Mouse (Mus musculus): ENCODE data around the gene Ivd.

GRCm38 (mm10) chr2:118882840-118883679 is 21.3 kb downstream of the Ivd start:
- TF ChIP-seq EP300 (IDR thresholded peaks at IDR 0.05) (peak; percentile 53), CTCF (IDR thresholded peaks at IDR 0.05) (peak; percentile 100)

Measured in lung, postnatal 0 days (tissue).